14 mouse cellular contexts compared by ENCODE assay signal in the genomic region with DNA sequence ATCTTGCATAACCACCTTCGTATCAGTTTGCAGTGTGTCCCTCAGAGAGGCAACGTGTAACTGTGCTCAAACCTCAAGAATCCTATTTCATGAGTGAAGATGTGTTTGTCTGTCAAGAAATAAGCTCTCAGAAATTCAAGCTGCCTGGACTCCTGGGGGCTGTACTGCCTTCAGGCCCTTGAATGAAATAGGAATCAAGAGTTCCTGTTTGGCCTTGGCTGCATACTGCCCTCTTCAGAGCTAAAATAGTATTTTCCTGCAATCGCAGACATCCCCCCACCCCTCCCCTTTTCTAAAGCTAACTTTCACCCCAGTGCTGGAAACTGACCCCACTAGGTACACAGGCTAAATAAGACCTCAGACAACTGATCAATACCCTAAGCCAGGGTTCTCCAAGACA. TPM values are rescaled to one million over a fixed set of nuclear protein-coding genes. Genes with fewer than 3 reads are reported as not detected.
DNase-seq lines count a peak whose midpoint lies in the region; ATAC-seq and TF ChIP-seq lines count a peak whose summit lies in the region.
"Had no signal": no experiment of that assay in that cellular context is flagged by ENCODE, and none has a peak within 500 bp of the region (broad histone marks: within the 10 kb centered on the region; RNA-seq: fewer than 3 reads in every experiment).

No protein-coding gene starts in this region.

- intact Hi-C loops in left cerebral cortex, adult 2 months (cut with DNase I) = loop anchor here (5.0 kb wide), 2 partner anchors 59 to 81 kb away; a partner anchor contains a TSS

- WGBS in hindbrain, postnatal 0 days = 28% methylated on average over 3 of the region's 3 CpGs

- no peak for ATAC-seq in hindbrain, postnatal 0 days
- ATAC-seq: activated CD4-positive, CD25-positive, alpha-beta regulatory T cell, adult 4 months had no signal

- H3K9ac ChIP-seq in hindbrain, postnatal 0 days (replicated peaks; ENCODE audit: low read length) = no peak overlapping the region
- H3K9ac ChIP-seq: hindbrain, embryonic 15.5 days; neural tube, embryonic 13.5 days; stomach, embryonic 15.5 days had no signal

- no peaks in the 10 kb centered on the region for H3K9me3 ChIP-seq in hindbrain, postnatal 0 days (ENCODE audit: low read length)
- H3K9me3 ChIP-seq: hindbrain, embryonic 15.5 days; neural tube, embryonic 13.5 days; stomach, embryonic 15.5 days had no signal

- H3K27ac ChIP-seq in left cerebral cortex, adult 2 months = no peak overlapping the region
- H3K27ac ChIP-seq in hindbrain, postnatal 0 days = no peak overlapping the region
- H3K27ac ChIP-seq: hindbrain, embryonic 15.5 days; neural tube, embryonic 13.5 days; stomach, embryonic 15.5 days had no signal

- peak; percentile 55 for TF ChIP-seq CTCF in left cerebral cortex, adult 2 months (IDR thresholded peaks at IDR 0.05)
- peak; percentile 61 for TF ChIP-seq CTCF in hindbrain, postnatal 0 days (IDR thresholded peaks at IDR 0.05; ENCODE audit: low read depth)

- H3K36me3 ChIP-seq in hindbrain, postnatal 0 days (ENCODE audit: insufficient read depth, low read length) = no peaks in the 10 kb centered on the region
- H3K36me3 ChIP-seq: G1E; hindbrain, embryonic 15.5 days; neural tube, embryonic 13.5 days; stomach, embryonic 15.5 days had no signal

- H3K27me3 ChIP-seq in hindbrain, postnatal 0 days (ENCODE audit: insufficient read depth, low read length) = no peaks in the 10 kb centered on the region

- peaks cover 14% of the 10 kb centered on the region for H3K4me1 ChIP-seq in hindbrain, postnatal 0 days (ENCODE audit: insufficient read depth, low read length)

- no peak for DNase-seq in left cerebral cortex, adult 2 months (ENCODE audit: extremely low spot score in 1 of 2, low spot score in 2 of 2)
- no peak for DNase-seq in left cerebral cortex, adult 8-10 months (ENCODE audit: low spot score in 2 of 2)
- DNase-seq in thymus, postnatal 4 days = peak; percentile 28
- no peak for DNase-seq in thymus, adult 18-20 months
- DNase-seq in hindbrain, postnatal 0 days (ENCODE audit: low spot score) = peak; percentile 47
- no peak for DNase-seq in frontal cortex, postnatal 14 days (ENCODE audit: low spot score in 2 of 2)
- no peak for DNase-seq in right cerebral cortex, postnatal 14 days
- DNase-seq: cerebellum, adult 2 months; kidney, postnatal 25 days had no signal

- no peak overlapping the region for H3K4me2 ChIP-seq in hindbrain, postnatal 0 days (ENCODE audit: low read depth, low read length)
- H3K4me2 ChIP-seq: hindbrain, embryonic 15.5 days; neural tube, embryonic 13.5 days; stomach, embryonic 15.5 days had no signal

- H3K4me3 ChIP-seq in left cerebral cortex, adult 2 months = no peak overlapping the region
- no peak overlapping the region for H3K4me3 ChIP-seq in hindbrain, postnatal 0 days (ENCODE audit: low read length)
- H3K4me3 ChIP-seq: hindbrain, embryonic 15.5 days; neural tube, embryonic 13.5 days; stomach, embryonic 15.5 days had no signal

RNA-seq across cellular contexts. Expression of a gene that starts 2.6 kb away (rescaled TPM):
- 10 to 100 TPM; 45.1 to 53.7 TPM for total RNA-seq in left cerebral cortex, adult 2 months (2021)
- 10 to 100 TPM; 35.8 to 45.1 (median 41.0) TPM for total RNA-seq in left cerebral cortex, adult 8-10 months (2022)
- total RNA-seq in hindbrain, postnatal 0 days (2014; rRNA removed) = 26.4 and 34.6 TPM in 2 replicates
- 4.7 TPM in 2 replicates for polyA plus RNA-seq in hindbrain, postnatal 0 days (2015; fragmentation: Nextera tagmentation; extraction: Ambion mirVana)
- polyA plus RNA-seq: G1E had no signal

RNA-seq across cellular contexts. Expression of a gene that starts 46.2 kb away (rescaled TPM):
- 100 to 1,000 TPM; 142 to 143 TPM for total RNA-seq in left cerebral cortex, adult 2 months (2021)
- 100 to 1,000 TPM; 131 to 157 (median 144) TPM for total RNA-seq in left cerebral cortex, adult 8-10 months (2022)
- total RNA-seq in hindbrain, postnatal 0 days (2014; rRNA removed) = 125 and 136 TPM in 2 replicates
- 357 and 367 TPM in 2 replicates for polyA plus RNA-seq in hindbrain, postnatal 0 days (2015; fragmentation: Nextera tagmentation; extraction: Ambion mirVana)

Comparison
In these comparisons a context has a peak if more than half of its experiments do, and no peak if none do; other contexts are left out.
1. DNase-seq: peak in thymus, postnatal 4 days (single experiment) and hindbrain, postnatal 0 days (single experiment); none in left cerebral cortex, adult 2 months (0 of 2), left cerebral cortex, adult 8-10 months (0 of 2), thymus, adult 18-20 months (0 of 2), frontal cortex, postnatal 14 days (0 of 2) and right cerebral cortex, postnatal 14 days (single experiment).